Mouse (Mus musculus) liver, embryonic 16.5 days (tissue): Measurements from ENCODE around the gene Rela. TPM values are rescaled to one million over a fixed set of nuclear protein-coding genes. Genes with fewer than 3 reads are reported as not detected.
A peak's percentile ranks its signal among the peaks of the same experiment; 100 is the strongest.

Experiments
- ATAC-seq: fragments of 200-750 bp; cut with Nextera tagmentation; 2 replicates; pipeline ENCODE4 v1.8.0; 2017; ENCODE audit warnings: low read depth, mild to moderate bottlenecking, moderate number of reproducible peaks, moderate library complexity
- H3K27ac ChIP-seq: fragments of 300-500 bp; sonication (generic); 2 replicates; pipeline ENCODE4 v1.5.1; 2014; ENCODE audit warnings: mild to moderate bottlenecking, low read length
- H3K27me3 ChIP-seq: fragments of 300-500 bp; sonication (generic); 2 replicates; pipeline ENCODE4 v1.6.1; 2014; ENCODE audit warnings: low read depth, low read length, mixed read lengths; ENCODE audit not compliant: control insufficient read depth, insufficient read depth
- H3K36me3 ChIP-seq: fragments of 300-500 bp; sonication (generic); 2 replicates; pipeline ENCODE4 v1.6.1; 2014; ENCODE audit warnings: mild to moderate bottlenecking; ENCODE audit not compliant: control insufficient read depth, insufficient read depth
- H3K4me1 ChIP-seq: fragments of 300-500 bp; sonication (generic); 2 replicates; pipeline ENCODE4 v1.6.1; 2014; ENCODE audit warnings: low read depth, low read length, mixed read lengths; ENCODE audit not compliant: control insufficient read depth
- H3K4me2 ChIP-seq: fragments of 300-500 bp; sonication (generic); 2 replicates; pipeline ENCODE4 v1.6.1; 2014; ENCODE audit warnings: low read depth, low read length, mixed read lengths
- H3K4me3 ChIP-seq: fragments of 300-500 bp; sonication (generic); 2 replicates; pipeline ENCODE4 v1.5.1; 2014; ENCODE audit warnings: low read depth, mild to moderate bottlenecking, low read length
- H3K9ac ChIP-seq: fragments of 300-500 bp; sonication (generic); 2 replicates; pipeline ENCODE4 v1.6.1; 2014; ENCODE audit warnings: low read depth, low read length
- H3K9me3 ChIP-seq: fragments of 300-500 bp; sonication (generic); replicated peaks from 2 replicates; pipeline ENCODE4 v1.6.1; 2016; ENCODE audit warnings: low read length; ENCODE audit not compliant: control insufficient read depth
- WGBS: fragments of 180-500 bp; shearing (Covaris S2); extraction: QIAGEN DNeasy Blood & Tissue Kit; methylation state at CpG from one replicate; pipeline ENCODE4 v1.1.7; 2014; ENCODE audit not compliant: insufficient replicate concordance; 5-methylcytosine and 5-hydroxymethylcytosine counted together
- polyA plus RNA-seq: library from polyadenylated mRNA; unstranded; fragments of >200 nt; fragmentation: Nextera tagmentation; extraction: Ambion mirVana; gene quantifications from 2 replicates; pipeline ENCODE4 v1.2.1, GENCODE M21; 2015

The Rela gene
- polyA plus RNA-seq, 1 experiment from 2014 or later = 23.6 TPM

- Histone ChIP-seq H3K9me3 (no peaks in the 10 kb centered on the region), H3K27ac (peak within 1 kb of the TSS; percentile 97), H3K4me2 (peak within 1 kb of the TSS; percentile 100), H3K4me1 (peaks cover 61% of the 10 kb centered on the region), H3K4me3 (peak within 1 kb of the TSS; percentile 95), H3K27me3 (no peaks in the 10 kb centered on the region), H3K36me3 (peaks cover 26% of the 10 kb centered on the region), H3K9ac (peak within 1 kb of the TSS; percentile 99)
- ATAC-seq = peak; percentile 81
- WGBS = under 1% methylated on average over 68 of the region's 69 CpGs
Measured at GRCm38 (mm10) chr19:5688200-5689087, 51.2 kb downstream of the Rela start, which contains the start of the genes Map3k11 and Pcnx3. Gene Map3k11 (plus strand): TSS chr19:5688742. Gene Pcnx3 (minus strand): TSS chr19:5688908.

GRCm38 (mm10) chr19:5689088-5689428, 51.8 kb downstream of the Rela start:
- H3K4me2 ChIP-seq = peak overlapping the region; percentile 100
- peak overlapping the region; percentile 99 for H3K9ac ChIP-seq
- H3K27ac ChIP-seq = peak overlapping the region; percentile 97
- no peak for ATAC-seq
- H3K36me3 ChIP-seq = peaks cover 21% of the 10 kb centered on the region
- H3K4me3 ChIP-seq = peak overlapping the region; percentile 95
- no peaks in the 10 kb centered on the region for H3K9me3 ChIP-seq
- WGBS = under 1% methylated on average over 7 of the region's 7 CpGs
- no peaks in the 10 kb centered on the region for H3K27me3 ChIP-seq
- H3K4me1 ChIP-seq = peaks cover 64% of the 10 kb centered on the region

GRCm38 (mm10) chr19:5689565-5690342, 52.5 kb downstream of the Rela start:
- peak overlapping the region; percentile 99 for H3K9ac ChIP-seq
- H3K36me3 ChIP-seq = peaks cover 16% of the 10 kb centered on the region
- H3K9me3 ChIP-seq = no peaks in the 10 kb centered on the region
- peak overlapping the region; percentile 100 for H3K4me2 ChIP-seq
- H3K4me3 ChIP-seq = peak overlapping the region; percentile 95
- WGBS = 3% methylated on average over 42 of the region's 42 CpGs
- ATAC-seq = peak; percentile 72
- H3K27me3 ChIP-seq = no peaks in the 10 kb centered on the region
- H3K4me1 ChIP-seq = peaks cover 64% of the 10 kb centered on the region
- peak overlapping the region; percentile 97 for H3K27ac ChIP-seq

- Histone ChIP-seq H3K27ac (peak overlapping the region; percentile 97), H3K36me3 (peaks cover 16% of the 10 kb centered on the region), H3K4me1 (peaks cover 64% of the 10 kb centered on the region), H3K4me2 (peak overlapping the region; percentile 100), H3K4me3 (peak overlapping the region; percentile 95), H3K27me3 (no peaks in the 10 kb centered on the region), H3K9ac (peak overlapping the region; percentile 99), H3K9me3 (no peaks in the 10 kb centered on the region)
- no peak for ATAC-seq
- 45% methylated on average over 15 of the region's 15 CpGs for WGBS
Measured at GRCm38 (mm10) chr19:5690343-5690735, 53.1 kb downstream of the Rela start.

- no peak for ATAC-seq
- peaks cover 53% of the 10 kb centered on the region for H3K4me1 ChIP-seq
- peak overlapping the region; percentile 95 for H3K4me3 ChIP-seq
- no peaks in the 10 kb centered on the region for H3K9me3 ChIP-seq
- H3K27ac ChIP-seq = peak overlapping the region; percentile 76
- 58% methylated on average over 5 of the region's 5 CpGs for WGBS
- H3K4me2 ChIP-seq = peak overlapping the region; percentile 100
- H3K9ac ChIP-seq = peak overlapping the region; percentile 99
- no peaks in the 10 kb centered on the region for H3K27me3 ChIP-seq
- H3K36me3 ChIP-seq = peaks cover 18% of the 10 kb centered on the region
Measured at GRCm38 (mm10) chr19:5691601-5692000, 54.3 kb downstream of the Rela start.

GRCm38 (mm10) chr19:5692086-5692912, 55.0 kb downstream of the Rela start:
- Histone ChIP-seq H3K27ac (peak overlapping the region; percentile 76), H3K9ac (peak overlapping the region; percentile 99), H3K4me3 (peak overlapping the region; percentile 95), H3K27me3 (no peaks in the 10 kb centered on the region), H3K4me1 (peaks cover 48% of the 10 kb centered on the region), H3K4me2 (peak overlapping the region; percentile 100), H3K9me3 (no peaks in the 10 kb centered on the region), H3K36me3 (peaks cover 23% of the 10 kb centered on the region)
- ATAC-seq = no peak
- 45% methylated on average over 10 of the region's 10 CpGs for WGBS

DNA sequence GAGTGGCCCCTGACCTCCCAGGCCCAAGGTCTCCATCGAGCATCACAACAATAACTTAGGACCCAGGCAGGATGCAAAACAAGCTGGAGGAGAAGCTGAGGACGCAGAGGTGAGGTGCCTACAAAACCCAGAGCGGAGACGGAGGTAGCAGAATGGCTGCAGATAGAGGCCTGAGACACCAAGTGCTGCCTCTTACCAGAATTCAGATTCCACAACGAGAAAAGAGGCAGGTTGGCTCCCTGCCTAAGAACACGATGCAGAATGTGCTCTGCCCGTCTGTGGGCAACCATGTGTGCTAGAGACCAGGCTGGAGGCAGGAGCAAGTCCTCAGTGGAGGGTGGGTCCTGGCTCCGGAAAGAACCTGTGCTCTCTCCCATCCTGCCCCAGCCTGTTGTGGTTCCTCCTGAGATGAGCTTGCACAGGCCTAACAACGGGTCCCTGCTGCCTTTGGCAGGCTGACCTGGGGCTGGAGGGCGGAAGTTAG, 55.7 kb downstream of the Rela start:
- Histone ChIP-seq H3K4me3 (peak overlapping the region; percentile 95), H3K27me3 (no peaks in the 10 kb centered on the region), H3K36me3 (peaks cover 30% of the 10 kb centered on the region), H3K4me2 (peak overlapping the region; percentile 100), H3K9ac (peak overlapping the region; percentile 99), H3K4me1 (peaks cover 42% of the 10 kb centered on the region), H3K27ac (peak overlapping the region; percentile 76), H3K9me3 (no peaks in the 10 kb centered on the region)
- 54% methylated on average over 10 of the region's 10 CpGs for WGBS
- ATAC-seq = no peak

GRCm38 (mm10) chr19:5693801-5694200, 56.5 kb downstream of the Rela start:
- Histone ChIP-seq H3K4me2 (no peak overlapping the region), H3K4me3 (no peak overlapping the region), H3K9me3 (no peaks in the 10 kb centered on the region), H3K27me3 (no peaks in the 10 kb centered on the region), H3K36me3 (peaks cover 38% of the 10 kb centered on the region), H3K4me1 (peaks cover 40% of the 10 kb centered on the region), H3K27ac (no peak overlapping the region), H3K9ac (no peak overlapping the region)
- 81% methylated on average over 6 of the region's 6 CpGs for WGBS
- ATAC-seq = no peak
